Mouse (Mus musculus) heart, adult 8-10 months (tissue): ENCODE results near the gene Nrp2. TPM values are rescaled to one million over a fixed set of nuclear protein-coding genes. Genes with fewer than 3 reads are reported as not detected.

Experiments
- DNase-seq: peaks from one replicate; pipeline ENCODE4 v3.0.0; 2022; ENCODE audit warnings: low spot score
- total RNA-seq, 4 experiments: library from RNA; stranded (reverse); gene quantifications; 2 replicates each; pipeline ENCODE4 v1.2.4; 2022

The Nrp2 gene
- total RNA-seq, 4 experiments from 2014 or later, result 13.2 to 30.0 (median 26.7) TPM

DNA sequence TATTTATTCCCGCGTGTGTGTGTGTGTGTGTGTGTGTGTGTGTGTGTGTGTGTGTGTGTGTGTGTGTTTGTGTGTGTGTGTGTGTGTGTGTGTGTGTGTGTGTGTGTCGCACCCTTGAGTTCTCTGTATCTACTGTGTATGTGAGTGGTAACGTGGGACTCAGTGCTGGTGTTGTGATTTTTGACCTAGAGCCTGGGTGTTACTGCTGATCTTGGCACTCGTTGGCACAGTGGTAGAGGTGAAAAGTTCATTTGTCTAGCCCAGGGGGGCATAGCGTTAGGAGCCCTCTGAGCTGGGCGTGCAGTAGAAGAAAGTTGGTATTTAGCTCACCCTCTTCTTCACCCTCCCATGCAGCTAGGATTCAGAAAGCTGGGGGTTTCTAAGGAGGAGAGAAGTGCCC is 114.5 kb downstream of the Nrp2 start:
- DNase-seq, result no peak

DNA sequence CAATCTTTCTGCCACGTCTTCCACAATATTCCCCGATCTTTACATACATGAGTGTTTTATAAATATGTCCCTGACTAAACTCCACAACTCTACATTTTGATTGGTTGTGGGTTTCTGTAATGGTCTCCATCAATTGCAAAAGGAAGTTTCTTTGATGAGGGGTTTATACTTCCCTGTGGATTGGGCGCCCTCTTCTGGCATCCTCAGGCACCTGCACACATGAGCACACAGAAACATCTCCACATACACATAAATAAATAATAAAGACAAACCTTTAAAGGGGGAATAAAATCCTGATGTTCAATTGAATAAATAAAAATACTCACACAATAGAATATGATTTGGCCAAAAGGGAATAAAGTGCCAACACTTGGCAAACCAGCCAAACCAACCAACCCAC is 117.1 kb downstream of the Nrp2 start:
- DNase-seq, result no peak

DNA sequence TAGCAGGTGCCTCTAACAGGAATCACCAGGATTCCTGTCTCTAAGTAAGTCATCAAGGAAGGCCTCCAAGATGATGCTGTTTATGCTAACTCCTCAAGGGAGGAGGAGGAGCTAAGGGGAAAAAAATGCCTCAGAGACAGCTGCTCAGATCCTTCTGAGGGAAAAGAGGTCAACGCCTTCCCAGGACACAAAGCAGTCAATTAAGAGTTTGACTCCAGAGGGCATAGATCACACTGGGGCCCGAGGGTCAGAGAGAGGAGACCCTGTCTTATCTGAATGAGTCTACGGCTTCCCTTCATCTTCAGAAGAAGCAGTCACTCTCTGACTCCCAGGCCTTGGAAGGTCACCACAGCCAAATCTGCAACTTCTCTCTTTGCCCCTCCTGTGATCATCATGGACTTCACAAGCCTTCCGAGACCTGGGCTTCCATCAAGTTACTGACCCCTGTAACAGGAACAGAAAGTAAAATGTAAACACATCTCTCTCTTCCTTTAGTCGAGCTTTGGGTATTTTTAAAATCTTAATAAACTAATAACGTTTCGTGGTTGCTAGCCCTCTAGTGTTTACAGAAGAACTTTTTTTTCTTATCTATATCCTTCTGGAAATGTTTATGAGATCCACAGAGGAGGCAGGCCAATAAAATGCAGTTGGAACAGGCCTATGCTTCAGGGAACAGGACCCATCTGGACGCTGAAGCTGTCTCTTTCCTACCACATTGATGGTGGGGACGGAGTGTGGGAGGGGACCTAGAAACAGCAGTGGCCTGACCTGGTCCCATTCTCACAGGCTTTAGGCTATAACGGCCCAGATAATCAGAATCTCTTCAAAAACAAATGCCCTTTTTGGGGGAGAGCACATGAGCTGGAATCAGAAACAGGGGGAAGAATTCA is 118.7 kb downstream of the Nrp2 start:
- no peak for DNase-seq

DNA sequence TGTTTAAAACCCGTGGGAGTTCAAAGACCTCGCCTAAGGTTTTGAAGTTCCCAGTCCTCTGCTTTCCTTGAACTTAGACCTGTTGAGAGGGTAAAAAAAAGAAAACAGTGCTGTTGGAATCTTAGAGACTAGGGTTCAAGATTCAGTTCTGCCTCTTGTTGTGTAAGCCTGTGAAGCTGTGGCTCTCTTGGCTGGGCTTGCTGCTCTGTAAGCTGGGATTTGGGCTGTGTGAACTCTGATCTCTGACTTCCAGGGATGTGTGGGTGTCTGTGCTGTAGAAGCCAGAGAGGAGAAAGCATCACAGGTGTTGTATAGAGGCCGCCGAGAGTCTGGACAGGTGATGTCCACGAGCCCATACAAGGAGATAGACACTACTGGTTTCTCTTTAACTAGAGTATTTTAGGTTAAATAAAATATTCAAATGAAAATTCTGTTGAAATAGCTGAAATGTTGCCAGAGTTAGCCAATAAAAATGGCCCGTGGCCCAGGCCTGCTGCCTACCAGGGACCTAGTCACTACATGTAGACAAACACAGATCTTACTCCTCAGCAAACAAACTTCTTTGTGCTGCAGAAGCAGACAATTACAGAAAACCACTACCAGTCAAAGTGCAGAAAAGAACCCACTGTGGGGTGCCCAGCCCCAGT is 120.6 kb downstream of the Nrp2 start:
- DNase-seq, result peak; percentile 19

DNA sequence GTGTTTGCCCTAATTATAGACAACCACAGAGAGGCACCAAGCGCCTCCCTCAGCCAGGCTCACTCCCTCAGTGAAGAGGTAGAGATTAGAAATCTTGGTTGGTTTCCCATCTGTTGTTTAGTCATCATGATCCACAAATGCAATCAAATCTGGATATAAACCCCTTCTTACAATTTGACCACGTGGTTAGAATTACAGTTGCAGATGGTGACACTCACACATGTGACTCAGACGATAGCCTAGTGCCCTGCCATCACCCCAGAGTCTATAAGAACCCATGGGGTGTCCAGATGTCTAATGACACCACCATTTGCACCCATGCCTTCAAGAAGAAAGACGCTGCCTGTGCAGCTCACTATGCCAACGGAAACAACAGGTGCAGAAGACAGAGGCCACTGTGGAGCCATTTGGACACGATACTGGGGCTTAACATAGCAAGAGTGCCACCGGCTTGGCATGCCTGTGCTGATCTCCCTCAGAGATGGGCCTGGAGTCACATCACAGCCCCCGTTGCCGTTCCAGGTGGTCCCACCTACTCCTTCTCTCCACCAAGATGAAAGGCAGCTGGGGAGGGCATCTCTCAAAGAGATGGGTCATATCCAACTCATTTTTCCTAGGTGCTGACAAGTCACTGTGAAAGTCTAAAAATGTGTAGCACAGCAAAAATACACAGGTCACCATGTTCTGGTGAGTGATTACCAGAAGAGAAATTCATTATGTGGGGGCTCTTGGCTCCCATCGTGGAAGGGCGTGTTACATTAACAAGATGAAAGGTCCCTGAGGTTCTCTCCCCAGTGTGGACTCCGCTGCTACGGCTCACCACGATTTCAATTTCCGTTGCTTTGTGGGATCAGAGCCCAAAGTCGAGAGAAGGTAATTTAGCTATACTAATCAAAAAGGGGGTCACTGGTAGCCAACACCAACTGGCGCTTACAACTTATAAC is 123.0 kb downstream of the Nrp2 start:
- DNase-seq, result no peak

DNA sequence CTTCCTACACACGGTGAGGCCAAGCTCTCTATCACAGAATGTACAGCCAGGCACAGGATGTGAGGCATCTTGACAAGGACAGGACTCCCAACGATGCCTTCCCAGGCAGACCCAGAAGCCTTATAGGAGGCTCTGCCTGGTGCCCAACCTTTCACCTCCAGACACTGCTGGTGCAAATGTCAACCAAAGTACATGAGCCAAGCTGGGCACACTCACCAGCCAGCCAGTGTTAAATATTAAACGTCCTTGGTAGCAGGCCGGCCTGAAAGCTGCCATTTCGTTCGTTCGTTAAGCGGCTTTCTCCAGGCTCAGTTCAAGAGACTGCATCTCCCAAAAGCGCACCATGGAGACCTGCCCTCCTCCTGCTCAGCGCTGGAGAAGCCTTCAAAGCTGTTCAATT is 124.2 kb downstream of the Nrp2 start:
- no peak for DNase-seq

DNA sequence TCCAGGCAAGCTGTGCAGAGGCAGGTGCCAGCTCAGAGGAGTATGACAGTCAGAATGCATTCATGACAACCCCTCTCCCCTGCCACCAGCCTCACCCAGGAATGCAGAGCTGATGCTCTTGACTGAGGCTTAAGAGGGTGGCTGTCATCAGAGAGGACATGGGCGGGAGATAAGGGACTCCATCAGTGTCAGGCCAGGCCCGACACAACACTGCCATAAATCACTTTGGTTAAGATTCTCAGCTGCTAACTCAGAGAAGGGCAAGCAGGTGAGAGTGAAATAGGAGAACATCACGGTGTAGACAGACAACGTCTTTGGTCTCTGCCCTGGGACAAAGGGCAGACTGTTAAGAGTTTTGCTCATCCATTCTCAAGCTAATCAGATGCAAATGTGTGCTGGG is 125.1 kb downstream of the Nrp2 start:
- no peak for DNase-seq

DNA sequence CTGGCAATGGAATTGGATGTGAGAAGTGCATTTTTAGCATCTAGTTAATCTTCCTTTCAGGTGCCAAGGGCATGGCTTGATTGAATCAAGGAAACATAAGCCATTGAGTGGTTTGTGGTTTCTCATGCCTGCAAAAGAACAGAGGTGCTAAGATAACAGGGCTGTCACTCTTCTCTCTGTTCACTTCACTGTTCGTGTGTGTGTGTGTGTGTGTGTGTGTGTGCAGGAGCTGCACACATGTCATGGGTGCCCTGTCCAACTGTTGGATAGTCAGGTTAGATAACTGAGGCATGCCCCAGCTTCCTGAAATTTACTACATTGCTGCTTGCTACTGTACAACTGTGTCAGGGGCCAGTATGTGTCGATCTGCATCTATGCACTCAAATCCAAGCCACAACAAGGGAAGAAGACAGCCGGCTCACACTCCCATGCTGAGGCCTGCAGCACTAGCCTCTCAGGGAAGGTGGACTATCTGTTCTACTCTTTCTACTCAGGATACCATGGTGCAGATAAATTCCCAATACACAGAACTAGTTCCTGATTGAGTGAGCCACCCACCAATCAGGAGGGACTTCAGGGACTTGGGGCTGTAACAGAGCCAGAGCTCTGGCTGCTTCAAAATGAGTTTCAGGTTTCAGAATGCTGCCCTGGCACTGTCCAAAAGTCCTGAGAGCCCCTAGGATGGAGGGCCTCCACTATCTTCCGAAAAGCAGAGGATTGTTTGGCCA is 126.8 kb downstream of the Nrp2 start:
- DNase-seq, result no peak

DNA sequence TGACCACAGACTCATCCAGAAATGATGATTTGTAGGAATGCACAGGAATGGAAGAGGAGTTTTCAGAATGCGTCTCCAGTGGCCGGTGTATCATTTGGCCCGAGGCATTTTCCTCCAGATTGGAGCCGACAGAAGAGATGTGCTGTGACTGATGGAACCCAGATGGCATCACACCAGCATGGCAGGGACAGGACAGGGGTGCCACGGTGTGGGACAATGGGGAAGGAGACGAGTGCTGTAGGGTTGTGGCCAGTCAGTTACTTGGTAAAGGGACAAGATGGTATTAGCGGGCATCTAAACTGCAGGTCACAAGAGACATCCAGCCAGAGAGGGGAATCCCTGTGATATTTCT is 127.3 kb downstream of the Nrp2 start:
- no peak for DNase-seq

DNA sequence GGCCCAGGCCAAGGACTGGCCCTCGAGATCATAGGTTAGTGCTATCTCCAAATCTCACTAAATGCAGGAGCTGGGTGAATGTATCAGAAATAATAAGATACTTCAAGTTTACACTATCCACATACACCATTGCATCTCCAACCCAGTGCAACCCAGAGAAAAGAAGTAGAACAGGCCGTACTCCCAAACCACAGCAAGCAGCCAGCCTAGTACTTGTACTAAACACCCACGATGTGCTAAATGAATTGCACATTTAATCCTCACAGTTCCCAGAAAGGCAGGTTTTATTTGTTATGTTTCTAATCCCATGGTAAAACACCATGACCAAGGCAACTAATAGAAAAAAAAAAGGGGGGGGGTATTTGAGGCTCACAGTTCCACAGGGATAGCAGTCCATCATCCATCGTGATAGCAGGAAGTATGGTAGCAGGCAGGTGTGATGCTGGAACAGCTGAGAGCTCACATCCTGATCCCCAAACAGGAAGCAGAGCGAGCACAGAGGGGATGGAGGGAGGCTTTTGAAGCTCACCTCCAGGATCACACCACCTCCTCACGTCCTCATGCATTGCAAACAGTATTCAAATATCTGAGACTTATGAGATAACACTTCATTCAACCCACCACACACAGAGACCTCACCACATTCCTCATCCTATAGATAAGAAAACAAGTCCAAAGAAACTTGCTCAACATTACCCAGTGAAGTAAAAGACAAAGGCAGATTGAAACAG is 128.8 kb downstream of the Nrp2 start:
- no peak for DNase-seq

DNA sequence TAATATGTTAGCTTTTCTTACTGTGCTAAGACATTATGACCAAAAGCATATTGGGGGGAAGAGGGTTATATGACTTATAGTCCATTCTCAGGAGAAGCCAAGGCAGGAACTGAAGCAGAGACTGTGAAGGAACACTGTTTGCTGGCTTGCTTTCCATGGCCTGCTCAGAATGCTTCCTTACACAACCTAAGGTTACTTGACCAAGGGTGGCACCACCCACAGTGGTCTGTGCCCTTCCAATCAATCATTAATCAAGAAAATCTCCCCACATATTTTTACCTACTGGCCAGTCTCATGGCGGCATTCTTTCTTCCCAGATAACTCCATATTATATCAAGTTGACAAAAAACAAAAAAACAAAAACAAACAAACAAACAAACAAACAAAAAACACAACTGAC is 130.3 kb downstream of the Nrp2 start:
- no peak for DNase-seq

DNA sequence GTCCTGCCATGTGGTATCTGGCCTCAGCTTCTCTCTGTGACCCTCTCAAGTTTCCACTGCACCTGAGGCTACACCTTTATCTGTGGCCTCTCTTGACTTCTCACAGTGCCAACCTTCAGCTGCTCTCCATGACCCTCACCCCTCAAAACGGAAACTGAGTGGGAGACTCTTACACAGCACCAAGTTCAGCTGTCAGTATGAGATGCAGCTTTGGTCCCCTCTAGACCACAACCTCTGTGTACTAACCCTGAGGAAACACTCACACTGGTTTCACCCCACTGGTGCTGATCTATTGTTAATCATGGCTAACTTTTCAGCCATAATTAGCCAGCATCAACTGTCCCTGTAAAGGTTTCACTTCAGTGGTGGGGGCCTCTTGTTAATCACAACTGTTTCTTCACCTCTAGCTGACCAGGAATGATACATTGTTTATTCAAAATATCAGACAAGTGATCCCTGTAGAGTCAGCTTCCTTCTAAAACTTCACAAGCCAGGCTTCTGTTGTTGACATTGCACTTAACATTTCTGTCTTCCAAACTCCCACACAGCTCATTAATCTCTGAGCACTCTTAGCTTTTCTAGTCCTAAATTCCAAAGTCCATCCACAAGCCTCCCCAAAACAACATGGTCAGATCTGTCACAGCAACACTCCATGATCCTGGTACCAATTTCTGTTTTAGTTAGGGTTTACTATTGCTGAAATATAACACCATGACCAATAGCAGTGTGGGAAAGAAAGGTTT is 131.5 kb downstream of the Nrp2 start:
- no peak for DNase-seq

DNA sequence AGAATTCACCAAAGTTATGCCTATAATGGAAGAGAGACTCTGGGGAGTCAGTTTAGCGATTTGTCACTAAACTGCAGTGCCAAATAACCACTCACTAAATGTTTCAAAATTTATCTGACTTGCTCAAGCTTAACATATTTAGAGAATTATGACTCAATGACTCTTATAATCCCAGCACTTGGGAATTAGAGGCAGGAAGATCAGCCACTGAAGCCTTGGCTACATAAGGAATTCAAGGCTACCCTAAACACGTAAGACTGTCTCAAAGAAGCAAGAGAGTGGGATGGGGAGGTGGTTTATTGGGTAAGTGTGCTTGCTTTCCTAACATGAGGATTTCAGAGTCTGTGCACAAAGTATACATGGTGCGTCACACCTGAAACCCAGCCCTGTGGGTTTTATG is 135.0 kb downstream of the Nrp2 start:
- no peak for DNase-seq

DNA sequence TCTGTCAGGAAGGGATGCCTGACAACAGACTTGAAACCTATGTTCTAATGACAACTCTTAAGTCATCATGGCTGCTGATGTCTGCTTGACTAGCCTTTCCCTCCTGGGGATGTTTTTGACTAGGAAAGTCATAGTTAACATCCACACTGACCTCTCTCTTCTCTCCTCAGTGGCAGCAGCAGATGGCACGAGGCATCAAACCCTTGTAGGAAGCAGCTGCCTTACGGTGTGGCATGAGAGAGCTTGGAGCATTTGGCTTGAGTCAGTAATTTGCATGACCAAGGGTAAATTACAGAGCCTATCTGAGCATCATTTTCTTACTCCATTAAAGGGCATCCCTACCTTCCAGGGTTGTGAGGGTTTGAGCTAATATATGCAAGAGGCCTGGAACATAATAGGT is 135.5 kb downstream of the Nrp2 start:
- DNase-seq, result no peak

DNA sequence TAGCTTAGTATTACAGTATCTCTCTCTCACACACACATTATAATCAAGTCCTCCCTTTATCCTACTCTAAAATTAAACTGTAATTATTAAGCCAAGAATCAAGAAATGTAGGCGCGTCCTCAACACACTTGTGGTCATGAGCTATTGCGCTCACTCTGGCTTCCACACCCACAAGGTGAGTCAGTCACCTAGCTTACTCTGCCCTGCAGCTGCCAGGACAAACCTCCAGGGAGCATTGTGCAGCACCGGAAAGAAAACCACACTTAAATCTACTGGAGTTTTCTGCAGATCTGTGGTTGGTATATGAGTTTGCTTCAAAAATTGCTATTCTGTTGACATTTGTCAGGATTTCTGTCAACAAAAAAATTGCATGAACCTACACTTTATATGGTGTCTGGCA is 140.1 kb downstream of the Nrp2 start:
- no peak for DNase-seq

DNA sequence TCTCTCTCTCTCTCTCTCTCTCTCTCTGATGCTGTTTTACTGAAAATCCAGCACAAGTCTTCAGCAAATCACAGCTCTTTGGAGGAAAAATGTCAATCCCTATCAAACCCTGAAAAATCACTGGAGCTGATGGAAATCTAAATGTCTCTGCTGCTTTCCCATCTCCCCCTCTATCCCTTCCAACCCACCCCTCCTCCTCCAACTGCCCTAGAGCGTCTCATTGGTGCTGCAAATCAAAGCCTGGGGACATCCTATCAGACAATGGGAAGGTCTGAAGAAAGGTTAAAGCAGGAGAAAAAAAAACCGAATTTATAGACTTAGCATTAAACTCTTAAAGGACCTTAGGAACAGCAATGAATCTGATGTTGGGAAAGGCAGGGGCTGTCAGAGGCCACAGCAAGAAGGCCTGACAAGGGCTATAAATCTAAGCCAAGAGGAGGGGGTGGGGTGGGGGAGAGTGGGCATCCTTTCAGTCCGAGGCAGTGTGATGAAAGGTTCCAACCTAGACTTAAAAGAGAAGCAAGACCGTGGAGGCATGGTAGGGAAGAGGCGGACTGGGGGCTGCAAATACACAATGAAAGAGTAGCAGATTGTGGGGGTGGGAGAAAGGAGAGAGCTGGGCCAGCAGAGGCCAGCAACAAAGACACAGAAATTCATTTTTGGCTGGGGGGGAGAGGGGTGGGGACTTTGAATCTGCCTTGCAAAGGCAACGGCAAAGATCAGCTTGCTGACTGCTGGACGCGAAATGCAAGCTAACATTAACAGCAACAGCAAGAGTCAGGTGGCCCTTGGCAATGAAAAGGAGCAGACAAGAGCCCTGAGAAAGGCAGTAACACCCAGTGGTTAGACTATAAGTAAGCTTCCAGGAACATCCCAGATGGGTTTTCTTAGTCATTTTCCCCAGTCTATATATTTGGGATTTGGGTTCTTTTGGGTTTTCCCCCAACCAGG is 148.2 kb downstream of the Nrp2 start:
- DNase-seq, result no peak

DNA sequence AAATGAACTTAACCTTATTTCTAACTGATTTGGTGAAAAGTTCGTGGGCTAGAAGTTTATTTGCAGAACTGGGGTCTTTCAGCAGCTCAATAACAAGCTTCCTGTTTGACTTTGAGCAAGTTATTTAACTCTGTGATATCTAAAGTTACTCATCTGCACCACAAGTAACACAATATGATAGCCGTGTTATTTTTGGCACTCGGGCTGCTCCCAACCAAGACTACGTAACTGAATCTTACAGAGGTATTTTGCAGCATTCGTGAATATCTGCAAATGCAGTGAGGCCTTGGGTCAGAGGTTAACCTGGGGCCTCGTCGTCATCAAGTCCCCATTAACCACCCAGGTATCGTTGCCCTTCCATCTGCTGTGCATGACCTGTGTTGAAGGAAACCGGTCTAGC is 150.3 kb downstream of the Nrp2 start:
- DNase-seq, result no peak

DNA sequence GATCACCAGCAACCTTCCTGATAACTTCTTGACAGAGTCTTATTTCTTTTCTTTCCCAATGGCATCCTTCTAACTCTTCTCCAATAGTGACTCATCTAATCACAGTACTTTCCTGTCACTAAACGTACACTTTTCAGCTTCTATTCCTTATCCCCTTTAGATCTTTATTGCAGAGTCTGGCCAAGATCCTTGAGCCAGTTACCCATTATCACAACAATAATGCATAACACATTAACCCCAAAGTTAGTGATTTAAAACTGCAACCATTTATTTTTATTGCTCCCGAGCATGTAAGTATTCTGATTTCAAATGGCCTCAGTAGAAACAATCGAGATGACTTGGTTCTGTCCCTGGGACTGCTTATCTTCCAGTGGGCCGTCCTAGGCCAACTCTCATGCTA is 150.9 kb downstream of the Nrp2 start:
- DNase-seq, result no peak

DNA sequence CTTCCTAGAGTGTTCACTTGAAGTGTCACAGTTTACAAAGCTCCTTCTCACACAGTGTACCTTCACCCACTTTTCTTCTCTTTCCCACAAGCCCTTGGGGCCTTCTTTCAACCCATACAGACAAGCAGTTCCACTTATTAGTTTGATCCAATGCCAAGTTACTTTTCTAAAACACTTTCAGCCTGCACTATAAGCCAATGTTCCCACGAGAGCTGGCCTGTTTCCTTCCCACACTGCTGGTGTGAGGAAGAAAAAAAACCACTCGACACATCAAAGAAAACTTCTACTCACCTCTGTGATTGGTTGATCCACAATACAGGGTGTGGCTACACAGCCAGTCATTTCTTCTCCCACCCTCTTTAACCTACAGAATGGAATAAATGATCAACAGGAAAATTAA is 156.0 kb downstream of the Nrp2 start:
- DNase-seq, result no peak
